Mouse (Mus musculus) ES-Bruce4 (cell line): Measurements from ENCODE around the gene Cep41. TPM values are rescaled to one million over a fixed set of nuclear protein-coding genes. Genes with fewer than 3 reads are reported as not detected.

Source experiments
- H3K27ac ChIP-seq: 2 replicates; pipeline ENCODE4 v1.5.1; 2012; ENCODE audit warnings: low read length, inconsistent platforms; ENCODE audit not compliant: insufficient read depth
- H3K27me3 ChIP-seq: 2 replicates; pipeline ENCODE4 v1.6.1; 2012; ENCODE audit warnings: mild to moderate bottlenecking, low read length, inconsistent platforms; ENCODE audit not compliant: control insufficient read depth, poor library complexity, insufficient read depth, severe bottlenecking
- H3K36me3 ChIP-seq: 2 replicates; pipeline ENCODE4 v1.6.1; 2012; ENCODE audit warnings: inconsistent platforms, mild to moderate bottlenecking, low read length, moderate library complexity; ENCODE audit not compliant: control insufficient read depth, poor library complexity, insufficient read depth, severe bottlenecking
- H3K4me1 ChIP-seq: one replicate; pipeline ENCODE4 v1.8.1; 2011; ENCODE audit warnings: low read length; ENCODE audit not compliant: control insufficient read depth, insufficient read depth
- H3K4me3 ChIP-seq: 2 replicates; pipeline ENCODE4 v1.5.1; 2011; ENCODE audit warnings: low read depth, mild to moderate bottlenecking, low read length
- H3K9ac ChIP-seq: 2 replicates; pipeline ENCODE4 v1.6.1; 2012; ENCODE audit warnings: low read depth, mild to moderate bottlenecking, inconsistent platforms; ENCODE audit not compliant: poor library complexity, severe bottlenecking
- H3K9me3 ChIP-seq: replicated peaks from 2 replicates; pipeline ENCODE4 v1.6.1; 2012; ENCODE audit warnings: mild to moderate bottlenecking, low read length, inconsistent platforms; ENCODE audit not compliant: control insufficient read depth, poor library complexity, insufficient read depth, severe bottlenecking
- CTCF ChIP-seq: IDR thresholded peaks from one replicate; pipeline ENCODE4 v1.8.1; 2011; ENCODE audit warnings: low read depth, low read length
- EP300 ChIP-seq: IDR thresholded peaks from 2 replicates; pipeline ENCODE4 v1.6.1; 2011; ENCODE audit warnings: low read depth, low read length; ENCODE audit not compliant: insufficient read depth
- POLR2A ChIP-seq: IDR thresholded peaks from one replicate; pipeline ENCODE4 v1.8.1; 2011; ENCODE audit warnings: low read length; ENCODE audit not compliant: insufficient read depth
- polyA plus RNA-seq: library from polyadenylated mRNA; stranded (reverse); fragments of >200 nt; gene quantifications from 2 replicates; pipeline ENCODE4 v1.2.4, GENCODE M21; 2011; ENCODE audit warnings: low read depth; ENCODE audit not compliant: missing spikeins, insufficient read depth, insufficient read length

The Cep41 gene
- polyA plus RNA-seq, 1 experiment: 4.9 TPM

DNA sequence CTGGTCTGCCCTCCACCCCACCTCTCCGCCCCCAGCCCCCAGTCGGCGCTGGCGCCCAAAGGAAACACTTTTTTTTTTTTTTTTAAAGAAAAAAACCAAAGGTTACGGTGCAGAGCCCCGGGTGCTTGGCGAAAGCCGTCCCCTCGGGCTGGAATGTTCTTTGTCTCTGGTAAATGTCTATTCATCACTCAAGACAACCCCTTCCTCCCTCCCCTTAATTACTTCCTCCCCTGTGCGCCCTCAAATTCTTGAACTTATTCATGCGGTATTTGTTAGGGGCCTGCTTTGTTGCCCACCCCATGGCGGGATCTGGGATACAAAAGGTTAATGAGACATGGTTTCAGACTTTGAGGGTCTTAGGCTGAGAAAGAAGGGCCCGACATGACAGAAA, 42.8 kb upstream of the Cep41 start:
- H3K9ac ChIP-seq: no peak overlapping the region
- H3K4me3 ChIP-seq: no peak overlapping the region
- H3K9me3 ChIP-seq: peaks cover 17% of the 10 kb centered on the region
- H3K27ac ChIP-seq: no peak overlapping the region
- TF ChIP-seq POLR2A (no peak), EP300 (no peak), CTCF (no peak)
- H3K27me3 ChIP-seq: no peaks in the 10 kb centered on the region; the same call in 1 of the 2 replicates
- H3K36me3 ChIP-seq: no peaks in the 10 kb centered on the region
- H3K4me1 ChIP-seq: no peaks in the 10 kb centered on the region

DNA sequence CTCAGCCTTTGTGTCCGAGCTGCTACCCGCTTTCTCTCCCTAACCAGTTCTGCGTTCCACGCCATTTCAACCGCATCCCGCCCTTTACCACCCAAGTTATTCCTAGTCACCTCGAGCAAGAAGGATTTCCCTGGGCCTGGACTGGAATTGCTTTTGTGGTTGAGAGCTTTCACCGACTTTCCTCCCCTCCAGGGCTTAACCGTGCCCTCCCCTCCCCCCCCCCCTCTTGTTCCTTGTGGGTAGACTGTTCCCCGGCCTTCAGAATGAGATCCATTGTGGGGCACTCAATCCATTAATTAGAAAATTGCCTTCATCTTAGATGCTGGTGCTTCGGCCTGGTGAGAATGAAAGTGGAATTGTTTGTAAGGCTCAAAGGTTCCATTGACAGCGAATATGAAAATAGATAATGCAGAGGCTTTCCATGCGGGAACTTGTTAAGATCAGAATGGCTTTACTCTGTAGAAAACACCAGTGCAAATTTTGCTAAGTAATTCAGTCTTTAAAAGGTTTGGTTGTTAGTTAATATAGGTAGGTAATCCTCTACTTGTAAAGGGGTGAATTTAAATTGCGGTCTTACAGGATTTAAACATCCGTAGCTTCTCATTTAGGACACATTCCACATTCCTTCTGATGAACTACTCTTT, 42.3 kb upstream of the Cep41 start:
- H3K4me1 ChIP-seq: no peaks in the 10 kb centered on the region
- H3K36me3 ChIP-seq: no peaks in the 10 kb centered on the region
- peak overlapping the region; percentile 8; the same call in 1 of the 2 replicates for H3K4me3 ChIP-seq
- no peaks in the 10 kb centered on the region; the same call in 1 of the 2 replicates for H3K27me3 ChIP-seq
- H3K9ac ChIP-seq: peak overlapping the region; percentile 21; the same call in 1 of the 2 replicates
- H3K27ac ChIP-seq: no peak overlapping the region
- TF ChIP-seq CTCF (no peak), POLR2A (no peak), EP300 (no peak)
- H3K9me3 ChIP-seq: peaks cover 17% of the 10 kb centered on the region

DNA sequence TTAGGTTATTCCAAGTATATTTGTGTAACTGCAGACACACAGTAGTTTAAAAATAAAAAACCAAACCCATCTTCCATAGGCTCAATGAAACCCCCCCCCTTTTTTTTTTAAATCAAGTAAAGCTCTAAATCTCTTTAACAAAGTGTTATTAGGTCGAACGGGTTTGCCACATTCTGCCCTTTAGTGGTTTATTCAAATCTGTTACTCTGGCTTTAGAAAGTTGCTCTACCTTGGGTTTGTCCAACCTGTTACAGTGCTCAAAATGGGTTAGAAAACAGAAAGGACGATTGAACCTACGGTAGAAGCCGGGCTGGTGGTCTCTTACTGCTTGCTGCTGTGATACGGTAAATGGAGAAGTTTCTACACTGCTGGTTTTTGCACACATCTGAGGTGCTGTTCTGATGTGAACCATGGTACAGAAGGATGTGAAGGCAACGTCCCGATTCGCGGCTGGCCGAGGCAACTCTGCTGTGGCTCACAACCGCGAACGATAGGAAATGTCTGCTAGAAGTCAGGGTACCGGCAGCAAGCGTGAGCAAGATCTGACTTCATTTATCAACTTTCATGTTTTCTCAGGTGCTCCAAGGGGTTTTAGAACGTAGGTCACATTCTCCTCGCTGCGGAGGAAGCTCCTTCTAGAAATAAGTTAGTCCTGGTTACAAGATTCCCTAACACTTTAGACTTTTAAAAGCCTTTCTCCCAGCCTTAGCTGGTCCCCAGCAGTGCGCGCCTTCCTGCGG, 41.6 kb upstream of the Cep41 start:
- 0 out of 2 replicates have a peak overlapping the region, but pooled peaks have one; percentile 8 for H3K4me3 ChIP-seq
- H3K4me1 ChIP-seq: no peaks in the 10 kb centered on the region
- no peaks in the 10 kb centered on the region; the same call in 1 of the 2 replicates for H3K27me3 ChIP-seq
- peaks cover 17% of the 10 kb centered on the region for H3K9me3 ChIP-seq
- H3K36me3 ChIP-seq: no peaks in the 10 kb centered on the region
- H3K27ac ChIP-seq: no peak overlapping the region
- H3K9ac ChIP-seq: peak overlapping the region; percentile 21; the same call in 1 of the 2 replicates
- TF ChIP-seq CTCF: no peak
- TF ChIP-seq EP300: no peak
- no peak for TF ChIP-seq POLR2A

DNA sequence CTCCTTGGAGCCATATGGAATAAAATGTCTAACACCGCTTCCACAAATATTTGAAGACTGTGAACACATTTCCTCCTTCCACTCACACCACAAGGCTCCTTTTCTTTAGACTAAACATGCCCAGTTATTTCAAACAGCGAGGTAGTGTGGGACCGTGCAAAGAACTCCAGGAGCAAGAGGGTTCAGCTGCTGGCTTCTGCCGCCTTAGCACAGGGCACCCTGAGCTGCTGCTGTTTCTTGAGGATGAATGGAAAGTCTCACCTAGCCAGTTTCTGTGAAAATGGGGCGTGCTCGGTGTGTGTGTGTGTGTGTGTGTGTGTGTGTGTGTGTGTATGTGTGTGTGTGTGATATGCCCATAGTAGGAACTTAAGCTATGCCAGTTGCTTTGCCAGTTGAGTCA, 40.9 kb upstream of the Cep41 start:
- TF ChIP-seq EP300: no peak
- no peak for TF ChIP-seq CTCF
- TF ChIP-seq POLR2A: no peak
- no peaks in the 10 kb centered on the region for H3K36me3 ChIP-seq
- H3K27me3 ChIP-seq: no peaks in the 10 kb centered on the region; the same call in 1 of the 2 replicates
- H3K27ac ChIP-seq: no peak overlapping the region
- no peaks in the 10 kb centered on the region for H3K4me1 ChIP-seq
- no peak overlapping the region for H3K4me3 ChIP-seq
- H3K9me3 ChIP-seq: peaks cover 11% of the 10 kb centered on the region
- H3K9ac ChIP-seq: no peak overlapping the region

DNA sequence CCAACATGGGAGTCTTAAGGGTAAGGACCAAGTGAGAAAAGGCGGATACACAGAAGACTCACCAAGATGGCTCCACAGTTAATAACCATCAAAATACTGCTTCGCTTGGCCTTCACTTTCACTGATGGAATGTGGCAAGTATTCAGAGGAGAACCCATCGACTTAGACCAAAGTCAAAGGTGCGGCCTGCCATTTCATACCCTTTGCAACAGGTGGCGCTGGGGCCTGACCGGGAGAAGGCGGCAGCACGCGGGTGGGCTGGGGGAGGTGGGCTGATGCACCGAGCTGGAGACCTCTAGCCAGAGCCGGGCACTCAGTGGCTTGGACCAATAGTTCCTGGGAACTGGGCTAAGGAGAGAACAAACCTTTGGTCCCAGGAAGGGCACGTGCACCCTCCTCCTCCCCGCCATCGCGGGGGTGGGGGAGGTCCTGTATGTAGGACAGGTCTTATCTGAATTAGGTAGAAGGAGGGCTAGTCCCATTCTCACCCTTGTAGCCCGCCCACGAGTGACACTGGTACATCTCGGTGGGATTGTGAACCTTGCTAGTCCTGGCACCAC, 39.1 kb upstream of the Cep41 start:
- H3K9me3 ChIP-seq: peaks cover 4% of the 10 kb centered on the region; the same call in 1 of the 2 replicates
- no peaks in the 10 kb centered on the region for H3K4me1 ChIP-seq
- H3K9ac ChIP-seq: no peak overlapping the region
- H3K27me3 ChIP-seq: no peaks in the 10 kb centered on the region; the same call in 1 of the 2 replicates
- H3K4me3 ChIP-seq: peak overlapping the region; percentile 25
- TF ChIP-seq POLR2A (no peak), EP300 (no peak), CTCF (peak; percentile 33)
- no peak overlapping the region for H3K27ac ChIP-seq
- no peaks in the 10 kb centered on the region for H3K36me3 ChIP-seq
